Mouse (Mus musculus) lung, embryonic 16.5 days (tissue): ENCODE data around the gene Etl4. TPM values are rescaled to one million over a fixed set of nuclear protein-coding genes. Genes with fewer than 3 reads are reported as not detected.

ENCODE experiments used
- ATAC-seq: fragments of 200-750 bp; cut with Nextera tagmentation; 2 replicates; pipeline ENCODE4 v1.8.0; 2017; ENCODE audit warnings: low read depth, mild to moderate bottlenecking, moderate library complexity
- H3K27ac ChIP-seq: fragments of 300-500 bp; sonication (generic); 2 replicates; pipeline ENCODE4 v1.5.1; 2014; ENCODE audit warnings: mild to moderate bottlenecking, control low read depth, low read length
- H3K27me3 ChIP-seq: fragments of 300-500 bp; sonication (generic); 2 replicates; pipeline ENCODE4 v1.6.1; 2014; ENCODE audit warnings: low read depth, low read length, mixed read lengths; ENCODE audit not compliant: control insufficient read depth, insufficient read depth
- H3K36me3 ChIP-seq: fragments of 300-500 bp; sonication (generic); 2 replicates; pipeline ENCODE4 v1.6.1; 2014; ENCODE audit warnings: low read length; ENCODE audit not compliant: control insufficient read depth, insufficient read depth
- H3K4me1 ChIP-seq: fragments of 300-500 bp; sonication (generic); replicated peaks from 2 replicates; pipeline ENCODE4 v1.6.1; 2014; ENCODE audit warnings: low read length, mixed read lengths; ENCODE audit not compliant: control insufficient read depth, insufficient read depth
- H3K4me2 ChIP-seq: fragments of 300-500 bp; sonication (generic); 2 replicates; pipeline ENCODE4 v1.6.1; 2014; ENCODE audit warnings: low read depth, low read length, control low read depth
- H3K4me3 ChIP-seq: fragments of 300-500 bp; sonication (generic); 2 replicates; pipeline ENCODE4 v1.5.1; 2014; ENCODE audit warnings: mild to moderate bottlenecking, low read length, control low read depth
- H3K9ac ChIP-seq: fragments of 300-500 bp; sonication (generic); 2 replicates; pipeline ENCODE4 v1.6.1; 2014; ENCODE audit warnings: low read length, control low read depth
- H3K9me3 ChIP-seq: fragments of 300-500 bp; sonication (generic); 2 replicates; pipeline ENCODE4 v1.6.1; 2016; ENCODE audit warnings: low read length; ENCODE audit not compliant: control insufficient read depth
- WGBS: fragments of 180-500 bp; shearing (Covaris S2); extraction: QIAGEN DNeasy Blood & Tissue Kit; methylation state at CpG from one replicate; pipeline ENCODE4 v1.1.7; 2014; 5-methylcytosine and 5-hydroxymethylcytosine counted together
- polyA plus RNA-seq: library from polyadenylated mRNA; unstranded; fragments of >200 nt; fragmentation: Nextera tagmentation; extraction: Ambion mirVana; gene quantifications from 2 replicates; pipeline ENCODE4 v1.2.1, GENCODE M21; 2015

The Etl4 gene
- polyA plus RNA-seq, 1 experiment from 2014 or later: 28.2 TPM

- 90% methylated on average over 8 of the region's 8 CpGs for WGBS
- no peak for ATAC-seq
Measured at GRCm38 (mm10) chr2:20516270-20516865, 606.8 kb downstream of the Etl4 start.

DNA sequence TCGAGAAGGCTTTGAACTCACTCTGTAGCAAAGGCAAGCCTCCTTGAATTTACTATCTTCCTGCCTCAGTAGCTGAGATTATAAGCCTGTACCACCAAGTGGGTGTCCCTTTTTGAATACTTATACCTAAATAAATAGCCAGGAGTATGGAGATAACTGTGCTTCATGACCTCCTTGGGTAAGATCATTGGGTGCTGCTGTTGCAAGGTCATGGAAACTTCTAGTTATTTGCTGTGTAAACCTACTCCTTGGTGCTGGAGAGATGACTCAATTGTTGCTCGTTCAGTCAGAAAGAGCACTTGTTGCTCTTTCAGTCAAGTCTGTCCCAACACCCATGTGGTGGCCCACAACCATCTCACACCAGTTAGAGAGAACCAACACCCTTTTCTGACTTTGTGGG is 608.3 kb downstream of the Etl4 start:
- no peak for ATAC-seq
- Histone ChIP-seq H3K4me1 (peaks cover 15% of the 10 kb centered on the region), H3K9ac (no peak overlapping the region), H3K27me3 (no peaks in the 10 kb centered on the region), H3K27ac (peak overlapping the region; percentile 84; the same call in 1 of the 2 replicates), H3K4me2 (no peak overlapping the region), H3K9me3 (no peaks in the 10 kb centered on the region), H3K4me3 (no peak overlapping the region), H3K36me3 (no peaks in the 10 kb centered on the region)
- WGBS: 73% methylated on average over 2 of the region's 2 CpGs

More at GRCm38 (mm10) chr2:20516270-20516865, 606.8 kb downstream of the Etl4 start:
- Histone ChIP-seq H3K4me3 (no peak overlapping the region), H3K27me3 (no peaks in the 10 kb centered on the region), H3K9me3 (no peaks in the 10 kb centered on the region), H3K36me3 (no peaks in the 10 kb centered on the region), H3K4me1 (peaks cover 9% of the 10 kb centered on the region), H3K4me2 (no peak overlapping the region), H3K9ac (no peak overlapping the region), H3K27ac (no peak overlapping the region)

DNA sequence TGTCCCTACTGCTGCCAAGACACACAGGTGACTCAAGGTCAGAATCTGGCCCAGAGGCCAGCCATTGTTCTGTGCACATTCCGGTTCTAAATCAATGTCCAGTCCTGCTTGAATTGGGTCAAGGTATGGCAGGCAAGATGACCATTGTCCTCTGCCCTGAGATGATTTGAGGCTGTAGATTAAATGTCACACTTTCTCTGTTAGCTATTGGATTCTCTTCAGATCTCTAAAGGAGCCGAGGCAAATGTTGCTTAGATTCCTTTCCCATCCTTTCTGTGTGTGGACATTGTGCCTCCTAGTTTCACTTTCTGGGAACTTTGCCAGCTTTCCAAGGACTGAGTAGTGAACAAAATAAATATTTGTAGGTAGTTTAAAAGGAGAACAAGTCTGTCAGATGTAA is 608.9 kb downstream of the Etl4 start:
- H3K27me3 ChIP-seq: no peaks in the 10 kb centered on the region

DNA sequence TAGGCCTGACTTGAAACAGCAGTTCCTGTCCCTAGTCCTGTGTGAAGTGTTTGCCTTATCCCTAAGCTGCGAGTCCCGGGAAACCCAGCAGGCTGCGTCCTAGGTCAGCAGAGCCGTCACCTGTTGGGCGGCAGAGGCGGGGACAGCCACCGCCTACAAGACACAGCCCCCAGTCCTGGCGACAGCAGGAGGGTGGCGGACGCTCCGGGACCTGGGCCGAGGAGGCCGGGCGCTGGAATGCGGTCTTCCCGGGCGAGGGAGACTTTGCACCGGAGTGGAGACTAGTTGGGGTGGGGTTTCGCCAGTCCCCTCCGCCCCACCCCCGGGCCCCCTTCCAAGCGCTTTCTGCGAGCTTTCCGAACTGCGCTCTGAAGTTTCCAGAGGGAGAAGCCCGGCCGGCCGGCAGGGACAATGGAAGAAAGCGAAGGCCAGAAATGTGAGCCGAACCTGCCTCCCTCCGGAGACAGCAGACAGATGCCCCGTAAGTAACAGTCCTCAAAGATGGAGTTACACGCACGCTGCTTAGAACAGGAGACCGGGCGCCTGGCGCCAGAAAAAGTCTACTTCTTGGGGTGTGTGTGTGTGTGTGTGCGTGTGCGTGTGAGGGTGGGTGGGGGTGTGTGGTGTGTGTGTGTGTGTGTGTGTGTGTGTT is 610.0 kb downstream of the Etl4 start:
- Histone ChIP-seq H3K4me2 (peak overlapping the region; percentile 76), H3K27me3 (no peaks in the 10 kb centered on the region), H3K36me3 (no peaks in the 10 kb centered on the region), H3K9ac (peak overlapping the region; percentile 74), H3K4me1 (peaks cover 15% of the 10 kb centered on the region), H3K9me3 (no peaks in the 10 kb centered on the region), H3K27ac (peak overlapping the region; percentile 91), H3K4me3 (peak overlapping the region; percentile 54)
- peak; percentile 94 for ATAC-seq
- WGBS: under 1% methylated on average over 39 of the region's 39 CpGs

More for the DNA sequence above, 608.9 kb downstream of the Etl4 start:
- WGBS: 26% methylated on average over 2 of the region's 2 CpGs
- no peaks in the 10 kb centered on the region for H3K36me3 ChIP-seq
- peaks cover 15% of the 10 kb centered on the region for H3K4me1 ChIP-seq
- peak overlapping the region; percentile 84 for H3K27ac ChIP-seq
- H3K4me2 ChIP-seq: no peak overlapping the region
- H3K9ac ChIP-seq: no peak overlapping the region
- H3K9me3 ChIP-seq: no peaks in the 10 kb centered on the region
- ATAC-seq: no peak
- H3K4me3 ChIP-seq: no peak overlapping the region

- Histone ChIP-seq H3K4me3 (peak overlapping the region; percentile 54), H3K4me1 (peaks cover 15% of the 10 kb centered on the region), H3K4me2 (peak overlapping the region; percentile 76), H3K9me3 (no peaks in the 10 kb centered on the region), H3K27me3 (no peaks in the 10 kb centered on the region), H3K36me3 (no peaks in the 10 kb centered on the region), H3K9ac (peak overlapping the region; percentile 74), H3K27ac (peak overlapping the region; percentile 91)
- no peak; the same call in 1 of the 2 replicates for ATAC-seq
- WGBS: under 1% methylated on average over 12 of the region's 12 CpGs
Measured at GRCm38 (mm10) chr2:20520099-20520475, 610.5 kb downstream of the Etl4 start.

GRCm38 (mm10) chr2:20520636-20521595 is 611.3 kb downstream of the Etl4 start:
- Histone ChIP-seq H3K9me3 (no peaks in the 10 kb centered on the region), H3K27me3 (no peaks in the 10 kb centered on the region), H3K4me2 (peak overlapping the region; percentile 76), H3K9ac (peak overlapping the region; percentile 74), H3K4me1 (peaks cover 15% of the 10 kb centered on the region), H3K36me3 (no peaks in the 10 kb centered on the region), H3K4me3 (peak overlapping the region; percentile 54), H3K27ac (peak overlapping the region; percentile 91)
- peak; percentile 34; the same call in 1 of the 2 replicates for ATAC-seq
- 21% methylated on average over 23 of the region's 23 CpGs for WGBS

DNA sequence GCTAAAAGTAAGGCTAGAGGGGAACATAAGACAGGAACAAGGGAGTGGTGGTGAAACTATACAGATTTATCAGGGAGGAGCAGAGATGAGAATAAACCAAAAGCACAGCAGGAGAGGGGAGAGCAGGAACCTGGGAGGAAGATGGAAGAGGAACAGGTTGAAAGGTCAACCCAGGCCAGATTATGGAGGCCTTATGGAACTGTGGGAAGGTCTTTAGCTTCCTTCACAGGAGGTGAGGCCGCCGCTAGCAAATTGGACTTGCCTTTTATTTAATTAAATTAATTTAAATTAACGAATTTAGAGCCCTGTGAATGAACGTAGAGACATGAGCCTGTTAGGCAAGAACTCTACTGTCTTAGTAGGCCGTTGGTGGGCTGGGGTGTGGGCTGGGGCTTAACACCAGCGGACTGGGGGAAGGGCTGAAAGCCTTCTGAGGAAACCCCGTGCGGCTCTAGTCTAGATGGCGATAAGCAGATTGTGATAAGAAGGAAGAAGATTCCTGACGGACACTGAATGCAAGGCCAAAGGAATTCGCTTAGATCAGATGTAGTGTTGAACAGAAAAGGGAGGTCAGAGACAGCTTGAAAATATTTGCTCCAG is 612.2 kb downstream of the Etl4 start:
- WGBS: 46% methylated on average over 11 of the region's 11 CpGs
- Histone ChIP-seq H3K36me3 (no peaks in the 10 kb centered on the region), H3K4me2 (peak overlapping the region; percentile 76), H3K4me3 (no peak overlapping the region; the same call in 1 of the 2 replicates), H3K9me3 (no peaks in the 10 kb centered on the region), H3K27ac (no peak overlapping the region), H3K9ac (peak overlapping the region; percentile 21; the same call in 1 of the 2 replicates), H3K27me3 (no peaks in the 10 kb centered on the region), H3K4me1 (peaks cover 15% of the 10 kb centered on the region)
- no peak for ATAC-seq

DNA sequence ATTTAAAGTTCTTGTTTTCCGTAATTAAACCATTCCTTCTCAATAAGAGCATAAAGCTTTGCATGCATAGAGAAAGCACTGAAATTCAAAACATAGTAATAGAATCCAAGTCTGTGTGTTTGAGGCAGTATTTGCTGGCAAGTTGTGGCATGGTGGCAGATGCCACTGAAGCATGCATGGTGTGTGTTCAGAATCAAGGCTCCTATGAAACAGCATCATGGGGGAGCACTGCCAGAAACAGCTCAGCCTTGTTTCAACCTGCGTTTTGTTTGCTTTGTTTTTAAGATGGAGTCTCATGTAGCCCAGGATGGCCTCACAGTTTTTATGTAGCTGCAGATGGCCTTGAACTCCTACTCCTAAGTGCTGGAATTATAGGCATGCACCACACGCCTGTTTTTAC is 614.1 kb downstream of the Etl4 start:
- Histone ChIP-seq H3K27me3 (no peaks in the 10 kb centered on the region), H3K27ac (no peak overlapping the region), H3K9ac (no peak overlapping the region), H3K9me3 (no peaks in the 10 kb centered on the region), H3K4me3 (no peak overlapping the region), H3K4me2 (no peak overlapping the region), H3K4me1 (peaks cover 11% of the 10 kb centered on the region), H3K36me3 (no peaks in the 10 kb centered on the region)
- 77% methylated on average over 3 of the region's 3 CpGs for WGBS
- ATAC-seq: no peak
